Mouse (Mus musculus): ENCODE data around the gene Meiob. TPM values are rescaled to one million over a fixed set of nuclear protein-coding genes. Genes with fewer than 3 reads are reported as not detected.

Gene Meiob
- total and polyA plus RNA-seq, 3 experiments: 0.13 to 8.4 (median 1.9) TPM

GRCm38 (mm10) chr17:24849733-24850064 lies 45.6 kb downstream of the Meiob start:
- Histone ChIP-seq H3K27me3 (ENCODE audit: insufficient read depth, low read length) (no peaks in the 10 kb centered on the region), H3K4me3 (ENCODE audit: low read depth, low read length) (peak overlapping the region; percentile 81), H3K36me3 (replicated peaks) (peaks cover 39% of the 10 kb centered on the region), H3K9me3 (replicated peaks) (no peaks in the 10 kb centered on the region), H3K4me1 (ENCODE audit: insufficient read depth, low read depth, low read length) (peaks cover 17% of the 10 kb centered on the region)
- DNase-seq (ENCODE audit: low spot score) (no peak), ATAC-seq (ENCODE audit: extremely low read depth, insufficient number of reproducible peaks, low FRiP score, poor library complexity, severe bottlenecking) (no peak)
- no peak for TF ChIP-seq CTCF (IDR thresholded peaks at IDR 0.05; ENCODE audit: low read depth, low read length)
- TF ChIP-seq GATA2 (IDR thresholded peaks at IDR 0.05; ENCODE audit: borderline replicate concordance, low read depth, low read length): no peak
- peak; percentile 83; the same call in 1 of the 2 replicates for TF ChIP-seq POLR2AphosphoS5 (IDR thresholded peaks at IDR 0.05; ENCODE audit: insufficient replicate concordance, low read depth, low read length)
- TF ChIP-seq GATA1 (IDR thresholded peaks at IDR 0.05; ENCODE audit: borderline replicate concordance, low read length): no peak
- no peak for TF ChIP-seq TAL1 (conservative IDR thresholded peaks at IDR 0.05; ENCODE audit: low read depth, low read length)

GRCm38 (mm10) chr17:24850065-24850772 lies 46.1 kb downstream of the Meiob start, which contains the start of gene Fahd1:
TSS of gene Fahd1 (minus strand) at chr17:24850364.
- Histone ChIP-seq H3K36me3 (replicated peaks) (peaks cover 40% of the 10 kb centered on the region), H3K4me1 (ENCODE audit: insufficient read depth, low read depth, low read length) (peaks cover 17% of the 10 kb centered on the region), H3K27me3 (ENCODE audit: insufficient read depth, low read length) (no peaks in the 10 kb centered on the region), H3K9me3 (replicated peaks) (no peaks in the 10 kb centered on the region), H3K4me3 (ENCODE audit: low read depth, low read length) (peak within 1 kb of the TSS; percentile 81)
- TF ChIP-seq CTCF (IDR thresholded peaks at IDR 0.05; ENCODE audit: low read depth, low read length) (no peak), GATA2 (IDR thresholded peaks at IDR 0.05; ENCODE audit: borderline replicate concordance, low read depth, low read length) (no peak), TAL1 (conservative IDR thresholded peaks at IDR 0.05; ENCODE audit: low read depth, low read length) (no peak), GATA1 (IDR thresholded peaks at IDR 0.05; ENCODE audit: borderline replicate concordance, low read length) (no peak), POLR2AphosphoS5 (IDR thresholded peaks at IDR 0.05; ENCODE audit: insufficient replicate concordance, low read depth, low read length) (no peak)
- DNase-seq (ENCODE audit: low spot score) (peak; percentile 99), ATAC-seq (ENCODE audit: extremely low read depth, insufficient number of reproducible peaks, low FRiP score, poor library complexity, severe bottlenecking) (peak; percentile 97)

GRCm38 (mm10) chr17:24850773-24851127 lies 46.7 kb downstream of the Meiob start:
- peaks cover 17% of the 10 kb centered on the region for H3K4me1 ChIP-seq (ENCODE audit: insufficient read depth, low read depth, low read length)
- peaks cover 46% of the 10 kb centered on the region for H3K36me3 ChIP-seq (replicated peaks)
- DNase-seq (ENCODE audit: low spot score) (no peak), ATAC-seq (ENCODE audit: extremely low read depth, insufficient number of reproducible peaks, low FRiP score, poor library complexity, severe bottlenecking) (no peak)
- no peaks in the 10 kb centered on the region for H3K27me3 ChIP-seq (ENCODE audit: insufficient read depth, low read length)
- no peaks in the 10 kb centered on the region for H3K9me3 ChIP-seq (replicated peaks)
- TF ChIP-seq GATA1 (IDR thresholded peaks at IDR 0.05; ENCODE audit: borderline replicate concordance, low read length) (no peak), TAL1 (conservative IDR thresholded peaks at IDR 0.05; ENCODE audit: low read depth, low read length) (no peak), POLR2AphosphoS5 (IDR thresholded peaks at IDR 0.05; ENCODE audit: insufficient replicate concordance, low read depth, low read length) (no peak), GATA2 (IDR thresholded peaks at IDR 0.05; ENCODE audit: borderline replicate concordance, low read depth, low read length) (no peak), CTCF (IDR thresholded peaks at IDR 0.05; ENCODE audit: low read depth, low read length) (no peak)
- H3K4me3 ChIP-seq (ENCODE audit: low read depth, low read length): peak overlapping the region; percentile 81

- DNase-seq (ENCODE audit: low spot score): no peak
- Histone ChIP-seq H3K36me3 (replicated peaks) (peaks cover 51% of the 10 kb centered on the region), H3K4me3 (ENCODE audit: low read depth, low read length) (peak overlapping the region; percentile 81), H3K27me3 (ENCODE audit: insufficient read depth, low read length) (no peaks in the 10 kb centered on the region), H3K9me3 (replicated peaks) (no peaks in the 10 kb centered on the region), H3K4me1 (ENCODE audit: insufficient read depth, low read depth, low read length) (peaks cover 17% of the 10 kb centered on the region)
- no peak for TF ChIP-seq POLR2AphosphoS5 (IDR thresholded peaks at IDR 0.05; ENCODE audit: insufficient replicate concordance, low read depth, low read length)
- no peak for ATAC-seq (ENCODE audit: extremely low read depth, insufficient number of reproducible peaks, low FRiP score, poor library complexity, severe bottlenecking)
Measured at GRCm38 (mm10) chr17:24851381-24852125, 47.5 kb downstream of the Meiob start.

- Histone ChIP-seq H3K27me3 (ENCODE audit: insufficient read depth, low read length) (no peaks in the 10 kb centered on the region), H3K4me3 (ENCODE audit: low read depth, low read length) (no peak overlapping the region), H3K36me3 (replicated peaks) (peaks cover 80% of the 10 kb centered on the region), H3K9me3 (replicated peaks) (no peaks in the 10 kb centered on the region), H3K4me1 (ENCODE audit: insufficient read depth, low read depth, low read length) (peaks cover 39% of the 10 kb centered on the region)
- TF ChIP-seq CTCF (IDR thresholded peaks at IDR 0.05; ENCODE audit: low read depth, low read length) (no peak), TAL1 (conservative IDR thresholded peaks at IDR 0.05; ENCODE audit: low read depth, low read length) (no peak)
- DNase-seq (ENCODE audit: low spot score) (no peak), ATAC-seq (ENCODE audit: extremely low read depth, insufficient number of reproducible peaks, low FRiP score, poor library complexity, severe bottlenecking) (no peak)
Measured at GRCm38 (mm10) chr17:24855838-24856464, 51.9 kb downstream of the Meiob start.

- no peaks in the 10 kb centered on the region for H3K9me3 ChIP-seq (replicated peaks)
- TF ChIP-seq POLR2AphosphoS5 (IDR thresholded peaks at IDR 0.05; ENCODE audit: insufficient replicate concordance, low read depth, low read length) (no peak), GATA1 (IDR thresholded peaks at IDR 0.05; ENCODE audit: borderline replicate concordance, low read length) (no peak), GATA2 (IDR thresholded peaks at IDR 0.05; ENCODE audit: borderline replicate concordance, low read depth, low read length) (no peak), TAL1 (conservative IDR thresholded peaks at IDR 0.05; ENCODE audit: low read depth, low read length) (no peak), CTCF (IDR thresholded peaks at IDR 0.05; ENCODE audit: low read depth, low read length) (no peak)
- H3K27me3 ChIP-seq (ENCODE audit: insufficient read depth, low read length): no peaks in the 10 kb centered on the region
- peaks cover 86% of the 10 kb centered on the region for H3K36me3 ChIP-seq (replicated peaks)
- DNase-seq (ENCODE audit: low spot score): no peak
- H3K4me1 ChIP-seq (ENCODE audit: insufficient read depth, low read depth, low read length): peaks cover 33% of the 10 kb centered on the region
- no peak overlapping the region for H3K4me3 ChIP-seq (ENCODE audit: low read depth, low read length)
- no peak for ATAC-seq (ENCODE audit: extremely low read depth, insufficient number of reproducible peaks, low FRiP score, poor library complexity, severe bottlenecking)
Measured at GRCm38 (mm10) chr17:24856589-24856988, 52.5 kb downstream of the Meiob start.
